Mouse (Mus musculus) lung, postnatal 0 days (tissue): ENCODE measurements at regions not wholly inside any gene's neighbourhood (a gene's known extent, or its start where the extent isn't known, plus 50 kb on each side); places are given as distances from the start of the nearest gene placed in this dataset.

Experiments
- CTCF ChIP-seq: IDR thresholded peaks from 2 replicates; pipeline ENCODE4 v1.5.1; 2016; ENCODE audit warnings: antibody characterized with exemption, mild to moderate bottlenecking
- EP300 ChIP-seq: IDR thresholded peaks from 2 replicates; pipeline ENCODE4 v1.6.1; 2016; ENCODE audit warnings: antibody characterized with exemption, mild to moderate bottlenecking, control low read depth

DNA sequence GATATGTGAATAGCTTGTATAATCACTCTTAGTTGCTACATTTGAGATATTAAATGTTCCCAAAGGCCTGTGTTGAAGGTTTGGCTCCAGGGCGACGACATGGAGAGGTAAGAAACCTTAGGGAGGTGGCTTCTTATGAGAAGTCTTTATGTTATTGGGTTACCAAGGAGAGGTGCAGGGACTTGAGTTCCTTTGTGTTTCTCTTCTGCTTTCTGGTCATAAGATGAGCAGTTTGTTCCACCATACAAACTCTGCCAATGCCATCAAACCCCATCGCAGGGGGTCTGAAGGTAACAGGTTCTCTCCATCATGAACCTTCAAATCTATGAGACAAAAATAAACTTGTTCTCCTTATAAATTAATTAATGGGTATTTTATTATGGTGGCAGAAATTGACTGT, 129.0 kb upstream of the Pld5 start:
- no peak for TF ChIP-seq CTCF
- TF ChIP-seq EP300: no peak
